Comparison of ENCODE assay signal across 8 mouse cellular contexts in the genomic region with DNA sequence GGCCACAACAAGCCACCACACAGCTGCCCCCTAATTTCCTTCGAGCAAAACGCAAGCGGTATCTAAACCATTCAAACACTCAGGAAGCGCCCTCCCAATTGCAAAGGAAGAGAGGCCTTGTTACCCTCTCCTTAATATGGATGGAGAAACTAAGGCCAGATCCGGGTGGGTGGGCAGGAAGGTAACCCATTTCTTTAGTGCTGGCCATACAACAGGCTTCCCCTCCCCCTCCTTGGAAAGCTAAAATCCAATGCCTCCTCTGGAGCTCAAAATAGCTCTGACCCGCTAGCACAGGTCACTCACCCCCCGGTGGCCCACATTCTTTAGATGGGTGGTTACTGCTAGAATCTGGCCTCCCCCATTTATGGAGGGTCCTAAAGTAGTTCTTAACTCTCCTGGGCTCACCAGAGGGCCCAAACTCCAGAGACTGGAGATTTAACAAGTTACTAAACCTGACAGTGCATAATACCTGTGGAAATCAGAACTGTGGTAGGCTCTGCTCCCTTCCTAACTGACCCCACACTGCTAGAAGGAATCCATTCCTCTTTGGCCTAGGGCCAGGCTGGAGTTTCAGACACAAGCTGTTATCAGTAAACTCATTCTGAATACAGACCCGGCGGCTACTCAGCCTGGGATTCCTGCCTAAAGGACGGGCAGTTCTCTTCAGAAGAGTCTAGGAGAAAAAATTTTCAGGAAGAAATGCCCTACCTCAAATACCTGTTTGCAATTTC. TPM values are rescaled to one million over a fixed set of nuclear protein-coding genes. Genes with fewer than 3 reads are reported as not detected.
DNase-seq lines count a peak whose midpoint lies in the region; ATAC-seq and TF ChIP-seq lines count a peak whose summit lies in the region.

No protein-coding gene starts in this region.

- H3K9ac ChIP-seq in intestine, embryonic 14.5 days (ENCODE audit: low read length): peak overlapping the region; percentile 31
- H3K9ac ChIP-seq in liver, postnatal 0 days (replicated peaks): peak overlapping the region; percentile 82
- H3K9ac ChIP-seq in neural tube, embryonic 14.5 days (replicated peaks; ENCODE audit: low read depth, low read length): peak overlapping the region; percentile 48; the same call in 1 of the 2 replicates

- TF ChIP-seq CTCF in liver, postnatal 0 days (IDR thresholded peaks at IDR 0.05; ENCODE audit: low read depth): no peak

- peak; percentile 41 for DNase-seq in layer of hippocampus, adult 11-12 months (ENCODE audit: low spot score)
- no peak for DNase-seq in layer of hippocampus, adult 8-10 months (ENCODE audit: low spot score in 2 of 2)
- peak; percentile 18 for DNase-seq in brain, adult 2 months (ENCODE audit: low read depth, low spot score)
- DNase-seq in gastrocnemius, postnatal 14 days: peak; percentile 50
- DNase-seq in intestine, embryonic 14.5 days (ENCODE audit: low spot score): peak; percentile 67
- DNase-seq in liver, postnatal 0 days: peak; percentile 58
- no peak for DNase-seq in frontal cortex, postnatal 36 days (ENCODE audit: low spot score in 2 of 2)

- H3K4me2 ChIP-seq in intestine, embryonic 14.5 days (ENCODE audit: low read length): peak overlapping the region; percentile 60
- peak overlapping the region; percentile 98 for H3K4me2 ChIP-seq in liver, postnatal 0 days (ENCODE audit: low read depth, low read length)
- H3K4me2 ChIP-seq in neural tube, embryonic 14.5 days (ENCODE audit: low read depth, low read length): peak overlapping the region; percentile 53

- peak overlapping the region; percentile 92 for H3K4me3 ChIP-seq in intestine, embryonic 14.5 days (ENCODE audit: low read depth, low read length)
- peak overlapping the region; percentile 82 for H3K4me3 ChIP-seq in liver, postnatal 0 days (ENCODE audit: low read depth, low read length)
- H3K4me3 ChIP-seq in neural tube, embryonic 14.5 days (ENCODE audit: low read depth, low read length): peak overlapping the region; percentile 93

- H3K36me3 ChIP-seq in intestine, embryonic 14.5 days (ENCODE audit: control insufficient read depth, insufficient read depth, low read length): no peaks in the 10 kb centered on the region
- H3K36me3 ChIP-seq in liver, postnatal 0 days (replicated peaks; ENCODE audit: insufficient read depth, low read length): no peaks in the 10 kb centered on the region
- no peaks in the 10 kb centered on the region for H3K36me3 ChIP-seq in neural tube, embryonic 14.5 days (ENCODE audit: control insufficient read depth, insufficient read depth, low read length)

- no peak; the same call in 1 of the 2 replicates for ATAC-seq in intestine, embryonic 14.5 days (replicated peaks; ENCODE audit: low FRiP score, low TSS enrichment, low read depth)
- ATAC-seq in liver, postnatal 0 days: peak; percentile 30
- no peak; the same call in 1 of the 2 replicates for ATAC-seq in neural tube, embryonic 14.5 days (ENCODE audit: low read depth)

- peak overlapping the region; percentile 82 for H3K27ac ChIP-seq in intestine, embryonic 14.5 days (ENCODE audit: low read depth)
- H3K27ac ChIP-seq in liver, postnatal 0 days (ENCODE audit: low read depth): peak overlapping the region; percentile 89
- peak overlapping the region; percentile 72 for H3K27ac ChIP-seq in neural tube, embryonic 14.5 days (ENCODE audit: low read depth, low read length)

- H3K9me3 ChIP-seq in intestine, embryonic 14.5 days (ENCODE audit: control insufficient read depth, low read length): no peaks in the 10 kb centered on the region
- H3K9me3 ChIP-seq in liver, postnatal 0 days (ENCODE audit: low read length): no peaks in the 10 kb centered on the region
- H3K9me3 ChIP-seq in neural tube, embryonic 14.5 days (ENCODE audit: control insufficient read depth, low read length): no peaks in the 10 kb centered on the region

- peaks cover 22% of the 10 kb centered on the region for H3K4me1 ChIP-seq in intestine, embryonic 14.5 days (replicated peaks; ENCODE audit: control insufficient read depth, insufficient read depth, low read length)
- peaks cover 19% of the 10 kb centered on the region for H3K4me1 ChIP-seq in liver, postnatal 0 days (ENCODE audit: insufficient read depth)
- peaks cover 19% of the 10 kb centered on the region for H3K4me1 ChIP-seq in neural tube, embryonic 14.5 days (ENCODE audit: control insufficient read depth, insufficient read depth, low read length)

- WGBS in intestine, embryonic 14.5 days: 8% methylated on average over 10 of the region's 10 CpGs
- WGBS in liver, postnatal 0 days (ENCODE audit: insufficient replicate concordance): 11% methylated on average over 10 of the region's 10 CpGs
- 11% methylated on average over 10 of the region's 10 CpGs for WGBS in neural tube, embryonic 14.5 days

- TF ChIP-seq EP300 in liver, postnatal 0 days (IDR thresholded peaks at IDR 0.05; ENCODE audit: low read depth): no peak

- H3K27me3 ChIP-seq in intestine, embryonic 14.5 days (replicated peaks; ENCODE audit: control insufficient read depth, insufficient read depth, low read length): no peaks in the 10 kb centered on the region
- no peaks in the 10 kb centered on the region for H3K27me3 ChIP-seq in liver, postnatal 0 days (ENCODE audit: insufficient read depth, low read length)
- H3K27me3 ChIP-seq in neural tube, embryonic 14.5 days (ENCODE audit: control insufficient read depth, insufficient read depth, low read length): no peaks in the 10 kb centered on the region

- intact Hi-C loops in gastrocnemius, postnatal 14 days (cut with DNase I; ENCODE audit: low total_unique reads): no loop called here

RNA-seq across cellular contexts. Expression of a gene that starts 0.6 kb away (rescaled TPM):
- 10 to 100 TPM; 70.4 to 75.9 (median 73.9) TPM for total RNA-seq in layer of hippocampus, adult 8-10 months (2022)
- total RNA-seq in gastrocnemius, postnatal 14 days (2021): 100 to 1,000 TPM; 232 to 238 TPM
- 71.7 and 75.6 TPM in 2 replicates for polyA plus RNA-seq in intestine, embryonic 14.5 days (2014; fragmentation: Nextera tagmentation; extraction: Ambion mirVana)
- polyA plus RNA-seq in liver, postnatal 0 days (2015; fragmentation: Nextera tagmentation; extraction: Ambion mirVana): 20.0 and 20.8 TPM in 2 replicates
- polyA plus RNA-seq in neural tube, embryonic 14.5 days (2014; fragmentation: Nextera tagmentation; extraction: Ambion mirVana): 58.6 and 74.6 TPM in 2 replicates

RNA-seq across cellular contexts. Expression of a gene that starts 25.9 kb away (rescaled TPM):
- 100 to 1,000 TPM; 106 to 131 (median 116) TPM for total RNA-seq in layer of hippocampus, adult 8-10 months (2022)
- total RNA-seq in gastrocnemius, postnatal 14 days (2021): 1 to 10 TPM; 9.3 to 9.8 TPM
- polyA plus RNA-seq in intestine, embryonic 14.5 days (2014; fragmentation: Nextera tagmentation; extraction: Ambion mirVana): 38.9 and 41.2 TPM in 2 replicates
- 7.7 and 9.5 TPM in 2 replicates for polyA plus RNA-seq in liver, postnatal 0 days (2015; fragmentation: Nextera tagmentation; extraction: Ambion mirVana)
- 130 and 165 TPM in 2 replicates for polyA plus RNA-seq in neural tube, embryonic 14.5 days (2014; fragmentation: Nextera tagmentation; extraction: Ambion mirVana)

RNA-seq across cellular contexts. Expression of a gene that starts 32.3 kb away (rescaled TPM):
- 10 to 100 TPM; 30.1 to 37.2 (median 34.8) TPM for total RNA-seq in layer of hippocampus, adult 8-10 months (2022)
- total RNA-seq in gastrocnemius, postnatal 14 days (2021): 1 to 10 TPM in 1 of 2 experiments, under 1 TPM in 1; 0.76 to 1.3 TPM
- 23.0 and 24.2 TPM in 2 replicates for polyA plus RNA-seq in intestine, embryonic 14.5 days (2014; fragmentation: Nextera tagmentation; extraction: Ambion mirVana)
- 10.9 and 13.5 TPM in 2 replicates for polyA plus RNA-seq in liver, postnatal 0 days (2015; fragmentation: Nextera tagmentation; extraction: Ambion mirVana)
- polyA plus RNA-seq in neural tube, embryonic 14.5 days (2014; fragmentation: Nextera tagmentation; extraction: Ambion mirVana): 24.7 and 27.9 TPM in 2 replicates

RNA-seq across cellular contexts. Expression of a gene that starts 41.6 kb away (rescaled TPM):
- total RNA-seq in layer of hippocampus, adult 8-10 months (2022): 100 to 1,000 TPM; 157 to 186 (median 166) TPM
- total RNA-seq in gastrocnemius, postnatal 14 days (2021): 100 to 1,000 TPM; 159 to 177 TPM
- polyA plus RNA-seq in intestine, embryonic 14.5 days (2014; fragmentation: Nextera tagmentation; extraction: Ambion mirVana): 281 and 309 TPM in 2 replicates
- polyA plus RNA-seq in liver, postnatal 0 days (2015; fragmentation: Nextera tagmentation; extraction: Ambion mirVana): 163 and 165 TPM in 2 replicates
- 151 and 173 TPM in 2 replicates for polyA plus RNA-seq in neural tube, embryonic 14.5 days (2014; fragmentation: Nextera tagmentation; extraction: Ambion mirVana)

RNA-seq across cellular contexts. Expression of a gene that starts 41.6 kb away (rescaled TPM):
- total RNA-seq in layer of hippocampus, adult 8-10 months (2022): 10 to 100 TPM; 31.7 to 39.2 (median 36.8) TPM
- total RNA-seq in gastrocnemius, postnatal 14 days (2021): 10 to 100 TPM; 24.7 to 26.9 TPM
- 27.5 and 30.4 TPM in 2 replicates for polyA plus RNA-seq in intestine, embryonic 14.5 days (2014; fragmentation: Nextera tagmentation; extraction: Ambion mirVana)
- polyA plus RNA-seq in liver, postnatal 0 days (2015; fragmentation: Nextera tagmentation; extraction: Ambion mirVana): 14.8 and 16.3 TPM in 2 replicates
- polyA plus RNA-seq in neural tube, embryonic 14.5 days (2014; fragmentation: Nextera tagmentation; extraction: Ambion mirVana): 55.2 and 60.8 TPM in 2 replicates

Comparison
In these comparisons a context has a peak if more than half of its experiments do, and no peak if none do; other contexts are left out.
1. DNase-seq: peak in layer of hippocampus, adult 11-12 months (single experiment), brain, adult 2 months (single experiment), gastrocnemius, postnatal 14 days (single experiment), intestine, embryonic 14.5 days (single experiment) and liver, postnatal 0 days (single experiment); none in layer of hippocampus, adult 8-10 months (0 of 2) and frontal cortex, postnatal 36 days (0 of 2).
2. H3K9ac ChIP-seq: peak in every context shown above with its lines; median percentile 82 in liver, postnatal 0 days; 48 in neural tube, embryonic 14.5 days; 31 in intestine, embryonic 14.5 days.
3. Peak in every context shown above with its lines, with median percentiles within 50 percentile points of each other: H3K27ac ChIP-seq, H3K4me2 ChIP-seq and H3K4me3 ChIP-seq.